Mouse (Mus musculus) stomach, postnatal 0 days (tissue): ENCODE data around the gene Phlda2. TPM values are rescaled to one million over a fixed set of nuclear protein-coding genes. Genes with fewer than 3 reads are reported as not detected.
A peak's percentile ranks its signal among the peaks of the same experiment; 100 is the strongest.

ENCODE experiments used
- ATAC-seq: fragments of 200-750 bp; cut with Nextera tagmentation; 2 replicates; pipeline ENCODE4 v1.8.0; 2017; ENCODE audit not compliant: low FRiP score, low TSS enrichment
- DNase-seq: peaks from one replicate; pipeline ENCODE4 v3.0.0-alpha.2; 2016; ENCODE audit warnings: low spot score
- H3K27ac ChIP-seq: fragments of 300-500 bp; sonication (generic); replicated peaks from 2 replicates; pipeline ENCODE4 v1.5.1; 2014; ENCODE audit warnings: mild to moderate bottlenecking, control low read depth
- H3K27me3 ChIP-seq: fragments of 300-500 bp; sonication (generic); 2 replicates; pipeline ENCODE4 v1.6.1; 2014; ENCODE audit warnings: low read length; ENCODE audit not compliant: control insufficient read depth, insufficient read depth
- H3K36me3 ChIP-seq: fragments of 300-500 bp; sonication (generic); 2 replicates; pipeline ENCODE4 v1.6.1; 2014; ENCODE audit warnings: low read length, mixed read lengths; ENCODE audit not compliant: control insufficient read depth, insufficient read depth
- H3K4me1 ChIP-seq: fragments of 300-500 bp; sonication (generic); replicated peaks from 2 replicates; pipeline ENCODE4 v1.6.1; 2014; ENCODE audit warnings: antibody characterized with exemption; ENCODE audit not compliant: control insufficient read depth, insufficient read depth
- H3K4me2 ChIP-seq: fragments of 300-500 bp; sonication (generic); replicated peaks from 2 replicates; pipeline ENCODE4 v1.6.1; 2014; ENCODE audit warnings: low read depth, mild to moderate bottlenecking, control low read depth, moderate library complexity
- H3K4me3 ChIP-seq: fragments of 300-500 bp; sonication (generic); 2 replicates; pipeline ENCODE4 v1.5.1; 2014; ENCODE audit warnings: low read depth, low read length, control low read depth
- H3K9ac ChIP-seq: fragments of 300-500 bp; sonication (generic); 2 replicates; pipeline ENCODE4 v1.6.1; 2014; ENCODE audit warnings: mild to moderate bottlenecking, low read length, control low read depth, mixed read lengths
- H3K9me3 ChIP-seq: fragments of 300-500 bp; sonication (generic); 2 replicates; pipeline ENCODE4 v1.6.1; 2016; ENCODE audit warnings: low read length; ENCODE audit not compliant: control insufficient read depth
- CTCF ChIP-seq: IDR thresholded peaks from 2 replicates; pipeline ENCODE4 v1.5.1; 2016; ENCODE audit warnings: antibody characterized with exemption, low read depth, mild to moderate bottlenecking, moderate library complexity
- EP300 ChIP-seq: optimal IDR thresholded peaks from 2 replicates; pipeline ENCODE3; 2016; ENCODE audit warnings: antibody characterized with exemption
- WGBS: fragments of 180-500 bp; shearing (Covaris S2); extraction: QIAGEN DNeasy Blood & Tissue Kit; methylation state at CpG from one replicate; pipeline ENCODE4 v1.1.7; 2014; 5-methylcytosine and 5-hydroxymethylcytosine counted together
- polyA plus RNA-seq: library from polyadenylated mRNA; unstranded; fragments of >200 nt; fragmentation: Nextera tagmentation; extraction: Ambion mirVana; gene quantifications from 2 replicates; pipeline ENCODE4 v1.2.1, GENCODE M21; 2015

The Phlda2 gene
- polyA plus RNA-seq, 1 experiment from 2014 or later, result 16.8 TPM

- H3K4me1 ChIP-seq, result no peaks in the 10 kb centered on the region
- no peak overlapping the region for H3K9ac ChIP-seq
- no peaks in the 10 kb centered on the region for H3K36me3 ChIP-seq
- DNase-seq (no peak), ATAC-seq (no peak)
- H3K9me3 ChIP-seq, result no peaks in the 10 kb centered on the region
- no peak overlapping the region for H3K27ac ChIP-seq
- WGBS, result 55% methylated on average over 5 of the region's 5 CpGs
- TF ChIP-seq CTCF (no peak), EP300 (no peak)
- H3K4me3 ChIP-seq, result no peak overlapping the region
- H3K27me3 ChIP-seq, result no peaks in the 10 kb centered on the region
- H3K4me2 ChIP-seq, result no peak overlapping the region
These were observed 21.1 kb downstream of the Phlda2 start for GRCm38 (mm10) chr7:143481806-143482387.

GRCm38 (mm10) chr7:143480498-143480897, 22.5 kb downstream of the Phlda2 start:
- no peak overlapping the region for H3K9ac ChIP-seq
- H3K4me3 ChIP-seq, result no peak overlapping the region
- no peak overlapping the region for H3K27ac ChIP-seq
- no peak overlapping the region for H3K4me2 ChIP-seq
- H3K27me3 ChIP-seq, result no peaks in the 10 kb centered on the region
- DNase-seq (peak; percentile 77), ATAC-seq (no peak)
- TF ChIP-seq CTCF (peak; percentile 83), EP300 (no peak)
- WGBS, result 28% methylated on average over 13 of the region's 13 CpGs
- H3K4me1 ChIP-seq, result no peaks in the 10 kb centered on the region
- no peaks in the 10 kb centered on the region for H3K9me3 ChIP-seq
- no peaks in the 10 kb centered on the region for H3K36me3 ChIP-seq

GRCm38 (mm10) chr7:143477800-143478199, 25.1 kb downstream of the Phlda2 start:
- H3K4me1 ChIP-seq, result 0 out of 2 replicates have a peak, but pooled peaks cover 4% of the 10 kb centered on the region
- H3K9me3 ChIP-seq, result no peaks in the 10 kb centered on the region
- no peaks in the 10 kb centered on the region for H3K36me3 ChIP-seq
- H3K27ac ChIP-seq, result no peak overlapping the region
- no peak overlapping the region for H3K4me2 ChIP-seq
- DNase-seq (no peak), ATAC-seq (no peak)
- H3K27me3 ChIP-seq, result no peaks in the 10 kb centered on the region
- 87% methylated on average over 5 of the region's 5 CpGs for WGBS
- H3K9ac ChIP-seq, result no peak overlapping the region
- no peak for TF ChIP-seq EP300
- no peak for TF ChIP-seq CTCF
- no peak overlapping the region for H3K4me3 ChIP-seq

GRCm38 (mm10) chr7:143476702-143477335, 26.1 kb downstream of the Phlda2 start:
- 0 out of 2 replicates have a peak, but pooled peaks cover 4% of the 10 kb centered on the region for H3K4me1 ChIP-seq
- H3K36me3 ChIP-seq, result no peaks in the 10 kb centered on the region
- H3K27ac ChIP-seq, result no peak overlapping the region
- TF ChIP-seq CTCF (peak; percentile 59), EP300 (no peak)
- WGBS, result 61% methylated on average over 3 of the region's 3 CpGs
- no peak overlapping the region for H3K9ac ChIP-seq
- DNase-seq, result peak; percentile 53
- H3K4me2 ChIP-seq, result no peak overlapping the region
- no peak overlapping the region for H3K4me3 ChIP-seq
- H3K27me3 ChIP-seq, result no peaks in the 10 kb centered on the region
- ATAC-seq, result no peak
- H3K9me3 ChIP-seq, result no peaks in the 10 kb centered on the region

- no peaks in the 10 kb centered on the region for H3K27me3 ChIP-seq
- H3K27ac ChIP-seq, result peak overlapping the region; percentile 31; the same call in 1 of the 2 replicates
- no peak overlapping the region for H3K4me3 ChIP-seq
- WGBS, result 52% methylated on average over 11 of the region's 11 CpGs
- H3K4me1 ChIP-seq, result 0 out of 2 replicates have a peak, but pooled peaks cover 4% of the 10 kb centered on the region
- ATAC-seq (peak; percentile 72), DNase-seq (peak; percentile 84)
- no peak for TF ChIP-seq CTCF
- H3K9ac ChIP-seq, result no peak overlapping the region
- H3K36me3 ChIP-seq, result no peaks in the 10 kb centered on the region
- no peaks in the 10 kb centered on the region for H3K9me3 ChIP-seq
- no peak overlapping the region for H3K4me2 ChIP-seq
These were observed 27.1 kb downstream of the Phlda2 start for GRCm38 (mm10) chr7:143475876-143476275.

- Histone ChIP-seq H3K4me2 (peak overlapping the region; percentile 49; the same call in 1 of the 2 replicates), H3K27me3 (no peaks in the 10 kb centered on the region), H3K9ac (no peak overlapping the region), H3K36me3 (no peaks in the 10 kb centered on the region), H3K4me1 (0 out of 2 replicates have a peak, but pooled peaks cover 4% of the 10 kb centered on the region), H3K9me3 (no peaks in the 10 kb centered on the region), H3K4me3 (no peak overlapping the region), H3K27ac (peak overlapping the region; percentile 86; the same call in 1 of the 2 replicates)
- DNase-seq (peak; percentile 90), ATAC-seq (peak; percentile 55)
- WGBS, result 33% methylated on average over 10 of the region's 10 CpGs
- no peak for TF ChIP-seq CTCF
- no peak for TF ChIP-seq EP300
These were observed 28.1 kb downstream of the Phlda2 start for GRCm38 (mm10) chr7:143474811-143475210.
